Mouse (Mus musculus): ENCODE measurements around the gene Pcyt2. TPM values are rescaled to one million over a fixed set of nuclear protein-coding genes. Genes with fewer than 3 reads are reported as not detected.
A peak's percentile ranks its signal among the peaks of the same experiment; 100 is the strongest.

Pcyt2 gene
- 218 and 239 TPM in 2 replicates for polyA plus RNA-seq (2015; fragmentation: Nextera tagmentation; extraction: Ambion mirVana)

- Histone ChIP-seq H3K9ac (ENCODE audit: low read depth, low read length) (peak within 1 kb of the TSS; percentile 87), H3K27me3 (ENCODE audit: control insufficient read depth, insufficient read depth, low read depth, low read length) (no peaks in the 10 kb centered on the region), H3K9me3 (replicated peaks; ENCODE audit: control insufficient read depth, low read length, poor library complexity, severe bottlenecking) (no peaks in the 10 kb centered on the region), H3K4me1 (ENCODE audit: control insufficient read depth, insufficient read depth, low read length) (peaks cover 19% of the 10 kb centered on the region), H3K36me3 (ENCODE audit: control insufficient read depth, insufficient read depth, low read length) (peaks cover 42% of the 10 kb centered on the region), H3K4me3 (ENCODE audit: low read depth, low read length) (peak within 1 kb of the TSS; percentile 80), H3K4me2 (ENCODE audit: low read length) (peak within 1 kb of the TSS; percentile 94), H3K27ac (ENCODE audit: low read length) (peak within 1 kb of the TSS; percentile 89)
- ATAC-seq: peak; percentile 95
- WGBS: 1% methylated on average over 56 of the region's 56 CpGs
These were observed at the start of gene Pcyt2 for GRCm38 (mm10) chr11:120617519-120618112. Pcyt2 (minus strand) TSS chr11:120617936.

GRCm38 (mm10) chr11:120666617-120667016, 48.9 kb upstream of the Pcyt2 start:
- H3K27me3 ChIP-seq (ENCODE audit: control insufficient read depth, insufficient read depth, low read depth, low read length): peaks cover 29% of the 10 kb centered on the region
- H3K36me3 ChIP-seq (ENCODE audit: control insufficient read depth, insufficient read depth, low read length): no peaks in the 10 kb centered on the region
- WGBS: 5% methylated on average over 3 of the region's 3 CpGs
- ATAC-seq: no peak
- H3K4me2 ChIP-seq (ENCODE audit: low read length): no peak overlapping the region
- no peak overlapping the region for H3K9ac ChIP-seq (ENCODE audit: low read depth, low read length)
- no peaks in the 10 kb centered on the region for H3K9me3 ChIP-seq (replicated peaks; ENCODE audit: control insufficient read depth, low read length, poor library complexity, severe bottlenecking)
- H3K27ac ChIP-seq (ENCODE audit: low read length): no peak overlapping the region
- H3K4me3 ChIP-seq (ENCODE audit: low read depth, low read length): no peak overlapping the region
- H3K4me1 ChIP-seq (ENCODE audit: control insufficient read depth, insufficient read depth, low read length): no peaks in the 10 kb centered on the region

GRCm38 (mm10) chr11:120665406-120665805, 47.7 kb upstream of the Pcyt2 start:
- 83% methylated on average over 3 of the region's 3 CpGs for WGBS
- H3K4me3 ChIP-seq (ENCODE audit: low read depth, low read length): no peak overlapping the region
- no peak overlapping the region for H3K27ac ChIP-seq (ENCODE audit: low read length)
- H3K4me2 ChIP-seq (ENCODE audit: low read length): no peak overlapping the region
- H3K9me3 ChIP-seq (replicated peaks; ENCODE audit: control insufficient read depth, low read length, poor library complexity, severe bottlenecking): no peaks in the 10 kb centered on the region
- ATAC-seq: no peak
- no peaks in the 10 kb centered on the region for H3K36me3 ChIP-seq (ENCODE audit: control insufficient read depth, insufficient read depth, low read length)
- H3K27me3 ChIP-seq (ENCODE audit: control insufficient read depth, insufficient read depth, low read depth, low read length): peaks cover 40% of the 10 kb centered on the region
- H3K4me1 ChIP-seq (ENCODE audit: control insufficient read depth, insufficient read depth, low read length): peaks cover 8% of the 10 kb centered on the region; the same call in 1 of the 2 replicates
- no peak overlapping the region for H3K9ac ChIP-seq (ENCODE audit: low read depth, low read length)

GRCm38 (mm10) chr11:120663714-120664113, 46.0 kb upstream of the Pcyt2 start:
- Histone ChIP-seq H3K4me2 (ENCODE audit: low read length) (no peak overlapping the region), H3K4me3 (ENCODE audit: low read depth, low read length) (no peak overlapping the region), H3K4me1 (ENCODE audit: control insufficient read depth, insufficient read depth, low read length) (peaks cover 11% of the 10 kb centered on the region; the same call in 1 of the 2 replicates), H3K27me3 (ENCODE audit: control insufficient read depth, insufficient read depth, low read depth, low read length) (peaks cover 57% of the 10 kb centered on the region), H3K9ac (ENCODE audit: low read depth, low read length) (no peak overlapping the region), H3K27ac (ENCODE audit: low read length) (no peak overlapping the region), H3K9me3 (replicated peaks; ENCODE audit: control insufficient read depth, low read length, poor library complexity, severe bottlenecking) (no peaks in the 10 kb centered on the region), H3K36me3 (ENCODE audit: control insufficient read depth, insufficient read depth, low read length) (no peaks in the 10 kb centered on the region)
- 48% methylated on average over 5 of the region's 5 CpGs for WGBS
- no peak for ATAC-seq

- Histone ChIP-seq H3K4me1 (ENCODE audit: control insufficient read depth, insufficient read depth, low read length) (peaks cover 11% of the 10 kb centered on the region; the same call in 1 of the 2 replicates), H3K9me3 (replicated peaks; ENCODE audit: control insufficient read depth, low read length, poor library complexity, severe bottlenecking) (no peaks in the 10 kb centered on the region), H3K4me2 (ENCODE audit: low read length) (no peak overlapping the region), H3K36me3 (ENCODE audit: control insufficient read depth, insufficient read depth, low read length) (no peaks in the 10 kb centered on the region), H3K4me3 (ENCODE audit: low read depth, low read length) (no peak overlapping the region), H3K27me3 (ENCODE audit: control insufficient read depth, insufficient read depth, low read depth, low read length) (peaks cover 67% of the 10 kb centered on the region), H3K27ac (ENCODE audit: low read length) (no peak overlapping the region), H3K9ac (ENCODE audit: low read depth, low read length) (no peak overlapping the region)
- no peak for ATAC-seq
- 22% methylated on average over 6 of the region's 6 CpGs for WGBS
These were observed 45.0 kb upstream of the Pcyt2 start for GRCm38 (mm10) chr11:120662759-120663158.

- ATAC-seq: no peak
- Histone ChIP-seq H3K4me3 (ENCODE audit: low read depth, low read length) (peak within 1 kb of the TSS; percentile 36), H3K4me1 (ENCODE audit: control insufficient read depth, insufficient read depth, low read length) (peaks cover 11% of the 10 kb centered on the region; the same call in 1 of the 2 replicates), H3K9me3 (replicated peaks; ENCODE audit: control insufficient read depth, low read length, poor library complexity, severe bottlenecking) (no peaks in the 10 kb centered on the region), H3K4me2 (ENCODE audit: low read length) (peak within 1 kb of the TSS; percentile 58), H3K36me3 (ENCODE audit: control insufficient read depth, insufficient read depth, low read length) (no peaks in the 10 kb centered on the region), H3K9ac (ENCODE audit: low read depth, low read length) (peak within 1 kb of the TSS; percentile 44; the same call in 1 of the 2 replicates), H3K27me3 (ENCODE audit: control insufficient read depth, insufficient read depth, low read depth, low read length) (peaks cover 80% of the 10 kb centered on the region), H3K27ac (ENCODE audit: low read length) (no peak within 1 kb of the TSS)
- under 1% methylated on average over 33 of the region's 35 CpGs for WGBS
These were observed 43.3 kb upstream of the Pcyt2 start, which contains the start of gene Notum for GRCm38 (mm10) chr11:120661076-120661460. Notum (minus strand) TSS chr11:120661175.

DNA sequence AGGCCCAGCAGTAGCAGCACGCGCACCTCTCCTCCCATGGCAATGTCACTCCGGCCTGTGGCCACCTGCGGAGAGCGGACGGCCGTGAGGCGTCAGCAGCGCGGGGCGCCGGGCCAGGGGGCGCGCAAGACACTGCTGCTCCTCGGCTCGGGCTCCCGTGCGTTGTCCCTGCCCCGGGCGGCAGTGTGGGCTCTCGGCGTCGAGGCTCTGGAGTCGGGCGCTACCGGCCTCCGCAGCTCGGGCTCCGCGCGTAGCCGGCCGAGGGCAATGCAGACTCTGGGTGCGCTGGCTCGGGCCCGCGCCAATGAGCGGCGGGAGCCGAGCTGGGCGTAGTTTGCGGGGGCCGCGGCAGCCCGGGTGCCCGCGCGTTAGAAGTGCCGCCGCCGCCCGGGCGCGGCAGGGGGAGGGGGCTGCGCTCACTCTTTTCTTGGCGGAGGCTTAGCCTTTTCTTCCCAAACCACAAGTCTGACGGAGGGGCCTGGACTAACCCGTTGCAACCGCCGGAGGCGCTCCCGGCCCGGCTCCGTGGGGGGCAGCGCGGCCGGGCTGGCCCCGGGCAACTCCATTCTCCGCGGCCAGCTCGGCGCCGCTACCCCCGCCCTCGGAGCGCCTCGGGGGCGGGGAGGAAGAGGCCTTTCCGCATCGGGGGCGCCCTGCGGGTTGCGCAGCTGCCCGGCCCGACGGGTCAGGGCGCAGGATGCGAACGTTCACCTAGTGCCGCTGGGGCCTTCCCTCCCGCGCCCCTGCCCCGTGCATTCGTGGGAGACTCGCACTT, 42.8 kb upstream of the Pcyt2 start:
- Histone ChIP-seq H3K9me3 (replicated peaks; ENCODE audit: control insufficient read depth, low read length, poor library complexity, severe bottlenecking) (no peaks in the 10 kb centered on the region), H3K4me1 (ENCODE audit: control insufficient read depth, insufficient read depth, low read length) (peaks cover 11% of the 10 kb centered on the region; the same call in 1 of the 2 replicates), H3K27me3 (ENCODE audit: control insufficient read depth, insufficient read depth, low read depth, low read length) (peaks cover 79% of the 10 kb centered on the region), H3K36me3 (ENCODE audit: control insufficient read depth, insufficient read depth, low read length) (no peaks in the 10 kb centered on the region), H3K4me2 (ENCODE audit: low read length) (peak overlapping the region; percentile 58), H3K9ac (ENCODE audit: low read depth, low read length) (peak overlapping the region; percentile 44; the same call in 1 of the 2 replicates), H3K4me3 (ENCODE audit: low read depth, low read length) (peak overlapping the region; percentile 36), H3K27ac (ENCODE audit: low read length) (no peak overlapping the region)
- no peak for ATAC-seq
- WGBS: under 1% methylated on average over 93 of the region's 95 CpGs

- peaks cover 73% of the 10 kb centered on the region for H3K27me3 ChIP-seq (ENCODE audit: control insufficient read depth, insufficient read depth, low read depth, low read length)
- no peaks in the 10 kb centered on the region for H3K9me3 ChIP-seq (replicated peaks; ENCODE audit: control insufficient read depth, low read length, poor library complexity, severe bottlenecking)
- H3K4me2 ChIP-seq (ENCODE audit: low read length): peak overlapping the region; percentile 58
- no peak for ATAC-seq
- no peak overlapping the region for H3K27ac ChIP-seq (ENCODE audit: low read length)
- no peaks in the 10 kb centered on the region for H3K36me3 ChIP-seq (ENCODE audit: control insufficient read depth, insufficient read depth, low read length)
- peaks cover 11% of the 10 kb centered on the region; the same call in 1 of the 2 replicates for H3K4me1 ChIP-seq (ENCODE audit: control insufficient read depth, insufficient read depth, low read length)
- H3K4me3 ChIP-seq (ENCODE audit: low read depth, low read length): peak overlapping the region; percentile 36
- H3K9ac ChIP-seq (ENCODE audit: low read depth, low read length): 0 out of 2 replicates have a peak overlapping the region, but pooled peaks have one; percentile 44
- 2% methylated on average over 49 of the region's 50 CpGs for WGBS
These were observed 42.0 kb upstream of the Pcyt2 start for GRCm38 (mm10) chr11:120659509-120660300.
